Mouse (Mus musculus) frontal cortex, adult 2 months (tissue): ENCODE measurements at regions not wholly inside any gene's neighbourhood (a gene's known extent, or its start where the extent isn't known, plus 50 kb on each side); places are given as distances from the start of the nearest gene placed in this dataset.

Source experiments
- DNase-seq, 2 experiments: peaks; one replicate each; pipeline ENCODE4 v3.0.0; 2022; ENCODE audit warnings: low spot score in 1 of 2; ENCODE audit errors: extremely low spot score in 1 of 2

GRCm38 (mm10) chr12:77137291-77137830 is 100.6 kb upstream of the Fut8 start:
- DNase-seq: no peak

GRCm38 (mm10) chr12:77135661-77136060 is 102.3 kb upstream of the Fut8 start:
- DNase-seq: no peak

- no peak for DNase-seq
Observed at GRCm38 (mm10) chr12:77135067-77135466, 102.9 kb upstream of the Fut8 start.

GRCm38 (mm10) chr12:77134306-77135010 is 103.5 kb upstream of the Fut8 start:
- DNase-seq: no peak

- DNase-seq: no peak
Observed at GRCm38 (mm10) chr12:77133465-77134305, 104.2 kb upstream of the Fut8 start.

GRCm38 (mm10) chr12:77131328-77131727 is 106.6 kb upstream of the Fut8 start:
- DNase-seq: no peak

- DNase-seq: peak in 1 of 2 experiments; percentile 38
Observed at GRCm38 (mm10) chr12:77130526-77130925, 107.4 kb upstream of the Fut8 start.

GRCm38 (mm10) chr12:77124267-77124666 is 113.7 kb upstream of the Fut8 start:
- no peak for DNase-seq

- no peak for DNase-seq
Observed at GRCm38 (mm10) chr12:77113516-77113915, 124.4 kb upstream of the Fut8 start.

- DNase-seq: no peak
Observed at GRCm38 (mm10) chr12:77112133-77112532, 125.8 kb upstream of the Fut8 start.

GRCm38 (mm10) chr12:77107251-77107650 is 130.7 kb upstream of the Fut8 start:
- peak in 1 of 2 experiments; percentile 9 for DNase-seq

GRCm38 (mm10) chr12:77105887-77106600 is 131.9 kb upstream of the Fut8 start:
- DNase-seq: no peak

GRCm38 (mm10) chr12:77100482-77100881 is 137.4 kb upstream of the Fut8 start:
- no peak for DNase-seq

- no peak for DNase-seq
Observed at GRCm38 (mm10) chr12:77099521-77099920, 137.5 kb upstream of the Max start.

- peak; percentile 69 to 73 for DNase-seq
Observed at GRCm38 (mm10) chr12:77098821-77099220, 136.8 kb upstream of the Max start.

GRCm38 (mm10) chr12:77097831-77098230 is 135.8 kb upstream of the Max start:
- no peak for DNase-seq

GRCm38 (mm10) chr12:77096461-77096860 is 134.5 kb upstream of the Max start:
- DNase-seq: no peak

- DNase-seq: no peak
Observed at GRCm38 (mm10) chr12:77094999-77095915, 133.3 kb upstream of the Max start.

- DNase-seq: no peak
Observed at GRCm38 (mm10) chr12:77094168-77094567, 132.2 kb upstream of the Max start.

GRCm38 (mm10) chr12:77092741-77093140 is 130.7 kb upstream of the Max start:
- peak in 1 of 2 experiments; percentile 16 for DNase-seq
